Mouse (Mus musculus) gastrocnemius, postnatal 36 days (tissue): ENCODE measurements around the gene Hyal2. TPM values are rescaled to one million over a fixed set of nuclear protein-coding genes. Genes with fewer than 3 reads are reported as not detected.

Experiments
- DNase-seq, 2 experiments: peaks; one replicate each; pipeline ENCODE4 v3.0.0; 2022
- intact Hi-C: fragments of 180-260 bp; cut with DNase I; formaldehyde crosslinking; loops from one replicate; pipeline ENCODE4 v1.15.1; 2025
- total RNA-seq, 2 experiments: library from RNA; stranded (reverse); gene quantifications; 2 replicates each; pipeline ENCODE4 v1.2.3; 2021

Hyal2 gene
- total RNA-seq, 2 experiments from 2014 or later = 12.0 to 16.5 TPM

DNA sequence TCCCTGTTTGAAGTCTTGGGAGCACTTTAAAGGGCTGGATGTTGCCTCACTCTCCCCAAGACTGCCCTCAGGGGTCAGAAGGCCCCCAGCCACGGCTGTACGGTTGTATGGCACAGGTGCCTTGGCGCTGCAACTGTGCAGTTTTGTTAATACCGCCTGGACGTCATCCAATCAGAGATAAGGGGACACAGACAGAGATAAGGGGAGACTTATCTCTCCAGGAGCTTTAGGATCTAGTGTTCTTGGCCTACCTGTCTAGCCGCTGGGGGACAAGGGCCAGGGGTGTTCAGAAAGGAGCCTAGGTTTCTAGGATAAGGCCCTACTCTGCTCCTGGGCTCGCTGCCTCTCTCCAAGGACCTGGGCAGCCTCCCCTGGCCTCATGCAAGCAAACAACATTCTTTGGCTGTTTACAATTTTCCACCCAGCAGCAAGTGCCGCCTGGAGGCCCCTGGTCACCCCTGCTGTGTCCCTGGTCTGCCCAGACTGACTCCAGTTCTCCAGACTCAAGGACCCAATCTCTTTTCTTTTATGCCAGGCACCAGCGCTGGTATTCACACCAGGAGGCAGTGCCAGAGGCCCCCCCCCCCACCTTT lies 40.0 kb downstream of the Hyal2 start:
- no peak for DNase-seq
- intact Hi-C loops = no loop called here

GRCm38 (mm10) chr9:107608741-107609432 lies 41.1 kb downstream of the Hyal2 start, which contains the start of gene Sema3b:
Gene Sema3b (minus strand): TSS chr9:107609229.
- DNase-seq = peak in 1 of 2 experiments; percentile 60
- intact Hi-C loops = no loop called here

DNA sequence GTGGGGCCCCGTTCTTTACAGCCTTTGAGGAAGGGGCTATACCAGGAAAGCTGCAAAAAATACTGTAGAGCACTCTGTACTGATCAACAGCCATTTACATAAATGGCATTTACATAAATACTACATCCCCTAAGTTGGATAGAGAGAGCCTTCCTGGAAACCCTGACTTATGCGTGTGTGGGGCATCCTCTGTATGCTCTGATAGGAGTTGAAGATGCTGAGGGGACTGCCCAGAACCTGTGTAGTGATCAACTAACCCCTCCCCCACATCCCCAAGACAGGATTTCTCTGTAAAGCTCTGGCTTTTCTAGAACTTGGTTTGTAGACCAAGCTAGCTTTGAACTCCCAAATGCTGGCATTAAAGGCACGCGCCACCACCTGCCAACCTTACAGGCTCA lies 41.7 kb downstream of the Hyal2 start:
- no peak for DNase-seq
- intact Hi-C loops = no loop called here

GRCm38 (mm10) chr9:107611456-107612190 lies 43.9 kb downstream of the Hyal2 start:
- DNase-seq = no peak
- intact Hi-C loops = loop anchor here (2.0 kb wide), 1 partner anchor 21 kb away; no protein-coding TSS in a partner anchor

DNA sequence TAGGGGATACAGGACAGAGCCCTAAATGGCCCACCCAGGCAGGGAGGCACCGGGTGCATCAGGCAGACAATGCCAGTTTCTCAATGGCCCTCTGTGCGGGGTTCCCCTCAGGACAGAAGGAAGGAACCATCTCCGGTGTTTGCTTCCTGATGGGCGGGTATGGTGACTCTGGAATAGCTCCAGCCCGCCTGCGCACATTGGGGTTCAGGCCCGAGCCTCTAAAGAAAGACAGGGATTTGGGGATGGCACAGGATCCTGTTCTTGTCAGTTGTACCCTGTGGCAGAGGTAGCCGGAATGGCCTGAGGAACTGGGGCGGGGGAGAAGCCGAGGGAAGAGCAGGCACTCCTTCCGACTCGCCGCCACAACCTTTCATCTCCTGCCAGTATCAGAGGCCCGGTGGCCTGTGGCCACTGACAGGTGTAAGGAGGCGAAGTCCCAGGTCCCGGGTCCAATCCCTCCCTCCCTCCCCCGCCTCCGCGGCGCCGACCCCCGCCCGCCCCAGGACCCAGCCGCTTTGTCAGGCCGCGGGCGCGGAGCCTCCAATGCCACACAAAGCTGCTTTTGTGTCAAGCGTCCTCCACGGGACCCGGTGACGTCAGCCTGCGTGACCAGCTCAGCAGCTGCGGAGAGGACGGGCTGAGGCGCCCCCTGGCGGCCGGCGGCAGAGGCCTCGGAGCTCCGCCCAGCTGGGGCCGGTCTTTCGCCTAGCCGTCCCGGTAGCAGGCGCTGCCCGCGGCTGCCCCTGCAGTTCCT lies 44.6 kb downstream of the Hyal2 start:
- DNase-seq = peak; percentile 98
- intact Hi-C loops = loop anchor here (2.0 kb wide), 1 partner anchor 20 kb away; no protein-coding TSS in a partner anchor

GRCm38 (mm10) chr9:107612945-107613569 lies 45.3 kb downstream of the Hyal2 start:
- intact Hi-C loops = loop anchor here (2.0 kb wide), 1 partner anchor 20 kb away; no protein-coding TSS in a partner anchor

DNA sequence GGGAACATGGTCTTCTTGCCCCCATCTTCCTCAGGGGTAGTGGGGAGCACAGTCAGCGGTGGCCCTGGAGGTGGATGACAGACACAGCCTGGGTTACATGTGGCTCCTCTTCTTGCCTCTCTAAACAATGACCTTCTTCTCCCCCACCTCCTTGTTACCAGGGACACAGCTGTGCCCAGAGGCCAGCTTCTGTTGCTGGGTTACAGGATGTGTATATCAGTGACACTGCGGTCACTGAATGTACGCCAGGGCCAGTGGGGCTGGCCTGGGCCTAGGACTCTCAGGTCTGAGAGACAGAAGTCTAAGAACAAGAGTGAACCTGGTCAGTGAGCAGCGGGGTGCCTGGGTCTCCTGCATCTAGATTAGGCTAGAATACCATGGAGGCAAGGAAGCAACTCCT lies 47.3 kb downstream of the Hyal2 start:
- DNase-seq = no peak
- intact Hi-C loops = no loop called here

More at GRCm38 (mm10) chr9:107612945-107613569, 45.3 kb downstream of the Hyal2 start:
- no peak for DNase-seq

DNA sequence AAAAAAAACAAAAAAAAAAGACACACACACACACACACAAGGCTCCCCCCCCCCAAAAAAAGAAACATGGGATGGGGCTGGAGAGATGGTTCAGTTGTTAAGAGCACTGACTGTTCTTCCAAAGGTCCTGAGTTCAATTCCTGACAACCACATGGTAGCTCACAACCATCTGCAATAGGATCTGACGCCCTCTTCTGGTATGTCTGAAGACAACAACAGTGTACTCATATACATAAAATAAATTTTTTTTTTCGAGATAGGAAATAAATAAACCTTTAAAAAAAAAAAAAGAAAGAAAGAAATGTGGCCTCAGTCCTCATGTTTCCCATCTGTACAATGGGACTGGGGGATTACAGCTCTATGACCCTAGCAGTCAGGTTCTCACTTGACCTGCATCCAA lies 49.7 kb downstream of the Hyal2 start:
- intact Hi-C loops = no loop called here
- no peak for DNase-seq

- no peak for DNase-seq
- intact Hi-C loops = no loop called here
These were observed 50.4 kb downstream of the Hyal2 start for GRCm38 (mm10) chr9:107618098-107618497.

DNA sequence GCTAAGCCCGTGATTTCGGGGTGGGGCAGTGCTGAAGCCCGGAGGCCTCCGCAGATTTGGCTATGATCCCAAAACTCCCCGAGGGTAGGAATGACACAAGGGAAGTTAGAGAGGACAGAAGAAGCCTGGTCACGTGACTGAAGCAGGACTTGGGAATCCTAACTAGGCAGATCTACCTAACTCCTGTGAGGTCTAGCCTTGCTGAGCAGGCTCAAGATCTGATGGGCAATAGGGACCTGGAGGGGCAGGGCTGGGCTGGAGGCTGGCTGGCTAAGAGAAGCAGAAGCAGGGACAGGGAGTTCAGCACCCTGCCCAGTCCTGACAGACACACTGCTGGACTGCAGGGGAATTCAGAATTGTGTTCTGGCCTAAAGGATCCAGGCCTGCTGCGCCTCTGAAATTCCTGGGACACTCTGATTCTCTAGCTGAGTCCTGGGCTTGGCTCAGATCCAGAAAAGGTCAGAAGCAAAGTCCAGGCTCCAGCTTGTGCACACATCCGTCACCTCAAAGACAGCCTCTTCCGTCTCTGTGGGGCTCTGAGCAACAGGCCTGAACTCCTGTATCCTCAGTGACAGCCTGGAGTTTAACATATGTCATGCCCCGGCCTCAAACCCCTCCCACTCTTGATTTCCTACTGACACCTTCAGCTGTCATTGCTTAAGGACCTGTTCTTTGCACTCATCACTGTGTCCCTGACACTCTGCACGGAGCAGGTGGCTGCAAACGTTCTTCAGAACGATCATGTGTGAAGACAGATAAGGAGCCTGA lies 51.2 kb downstream of the Hyal2 start:
- intact Hi-C loops = no loop called here
- no peak for DNase-seq

- DNase-seq = no peak
- intact Hi-C loops = no loop called here
These were observed 51.8 kb downstream of the Hyal2 start for GRCm38 (mm10) chr9:107619546-107619879.

GRCm38 (mm10) chr9:107620954-107621353 lies 53.2 kb downstream of the Hyal2 start:
- intact Hi-C loops = no loop called here
- no peak for DNase-seq

Other genes starting within 250 kb of the Hyal2 start
- 10 to 100 TPM in 1 of 2 experiments, 1 to 10 TPM in 1; 9.3 to 11.2 TPM for gene Hemk1, start 229.6 kb upstream of the Hyal2 start, total RNA-seq
- gene 6430571L13Rik, start 227.3 kb upstream of the Hyal2 start, total RNA-seq = 10 to 100 TPM; 33.5 to 35.9 TPM
- under 1 TPM; 0.35 to 0.71 TPM for gene Cacna2d2, start 168.3 kb upstream of the Hyal2 start, total RNA-seq
- 10 to 100 TPM; 13.3 to 14.3 TPM for gene Tmem115, start 34.0 kb upstream of the Hyal2 start, total RNA-seq
- 1 to 10 TPM; 2.3 to 3.4 TPM for gene Cyb561d2, start 25.8 kb upstream of the Hyal2 start, total RNA-seq
- 10 to 100 TPM in 1 of 2 experiments, 1 to 10 TPM in 1; 9.1 to 11.6 TPM for gene Nprl2, start 25.7 kb upstream of the Hyal2 start, total RNA-seq
- gene Zmynd10, start 20.6 kb upstream of the Hyal2 start, total RNA-seq = not detected
- gene Rassf1, start 16.4 kb upstream of the Hyal2 start, total RNA-seq = 10 to 100 TPM; 10.4 to 14.9 TPM
- 10 to 100 TPM; 28.7 to 35.1 TPM for gene Tusc2, start 4.7 kb upstream of the Hyal2 start, total RNA-seq
- 1 to 10 TPM; 2.5 to 2.8 TPM for gene Hyal1, start 9.0 kb downstream of the Hyal2 start, total RNA-seq
- 10 to 100 TPM; 11.2 to 14.4 TPM for gene Naa80, start 10.9 kb downstream of the Hyal2 start, total RNA-seq
- gene Hyal3, start 12.9 kb downstream of the Hyal2 start, total RNA-seq = under 1 TPM; 0.23 to 0.27 TPM
- 10 to 100 TPM; 48.2 to 55.8 TPM for gene Ifrd2, start 19.7 kb downstream of the Hyal2 start, total RNA-seq
- gene Sema3b, start 41.3 kb downstream of the Hyal2 start, total RNA-seq = 10 to 100 TPM; 13.1 to 17.5 TPM
- 10 to 100 TPM; 65.2 to 70.5 TPM for gene Gnai2, start 67.4 kb downstream of the Hyal2 start, total RNA-seq
- gene Slc38a3, start 101.6 kb downstream of the Hyal2 start, total RNA-seq = 10 to 100 TPM; 60.6 to 81.6 TPM
- gene Gnat1, start 111.8 kb downstream of the Hyal2 start, total RNA-seq = not detected
- 1 to 10 TPM; 4.9 to 6.1 TPM for gene Sema3f, start 142.5 kb downstream of the Hyal2 start, total RNA-seq
- 10 to 100 TPM; 32.7 to 36.3 TPM for gene Rbm5, start 203.1 kb downstream of the Hyal2 start, total RNA-seq